Mouse (Mus musculus): ENCODE data around the gene Slc29a4.

DNA sequence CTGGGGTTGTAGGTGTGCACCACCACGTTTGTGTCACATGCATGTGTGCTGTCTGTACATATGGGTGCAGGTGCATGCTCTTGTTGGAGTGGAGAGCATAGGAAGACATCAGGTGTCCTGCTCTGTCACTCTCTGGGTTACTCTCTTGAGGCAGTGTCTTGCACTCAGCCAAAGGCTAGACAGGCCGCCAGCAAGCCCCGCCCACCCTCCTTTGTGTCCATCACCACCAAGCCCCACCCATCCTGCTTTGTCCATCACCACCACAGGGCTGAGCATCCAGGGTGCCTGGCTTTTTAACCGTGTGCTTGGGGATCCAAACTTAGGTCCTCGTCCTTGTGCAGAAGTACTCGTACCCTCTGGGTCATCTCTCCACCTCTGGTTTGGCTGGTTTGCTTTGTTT is 3.9 kb downstream of the Slc29a4 start:
- TF ChIP-seq CTCF (IDR thresholded peaks at IDR 0.05; ENCODE audit: low read depth) (no peak), EP300 (IDR thresholded peaks at IDR 0.05; ENCODE audit: low read depth) (no peak)
